Mouse (Mus musculus) E14TG2a.4 (cell line): Measurements from ENCODE around the gene Nrip1.

ENCODE experiments used
- CTCF ChIP-seq: conservative IDR thresholded peaks from 2 replicates; pipeline ENCODE4 v1.5.1; 2014; ENCODE audit warnings: low read length
- POU5F1 ChIP-seq: IDR thresholded peaks from 2 replicates; pipeline ENCODE4 v1.6.1; 2014; ENCODE audit warnings: low read length, borderline replicate concordance

- no peak for TF ChIP-seq CTCF
- no peak for TF ChIP-seq POU5F1
Observed at GRCm38 (mm10) chr16:76407321-76407920, 33.8 kb upstream of the Nrip1 start.
